Mouse (Mus musculus): ENCODE measurements at regions not wholly inside any gene's neighbourhood (a gene's known extent, or its start where the extent isn't known, plus 50 kb on each side); places are given as distances from the start of the nearest gene placed in this dataset.

GRCm38 (mm10) chr10:96365101-96365500 lies 228.7 kb downstream of the Gm5426 start:
- TF ChIP-seq CTCF (IDR thresholded peaks at IDR 0.05; ENCODE audit: low read depth): no peak
- no peak for TF ChIP-seq EP300 (optimal IDR thresholded peaks at IDR 0.05)

All from stomach, postnatal 0 days (tissue).